Mouse (Mus musculus) testis, adult 2 months (tissue): ENCODE measurements around the gene Hyou1. TPM values are rescaled to one million over a fixed set of nuclear protein-coding genes. Genes with fewer than 3 reads are reported as not detected.
"Not testable (repeated sequence)": the region's sequence is repeated elsewhere in the genome, so short reads cannot be mapped to it uniquely, and the experiment has no call there.

ENCODE experiments used
- H3K27ac ChIP-seq: fragments of 200-500 bp; 2 replicates; pipeline ENCODE4 v1.5.1; 2012; ENCODE audit warnings: low read depth, low read length; ENCODE audit not compliant: control insufficient read depth, insufficient read depth
- H3K27me3 ChIP-seq: fragments of 200-500 bp; 2 replicates; pipeline ENCODE4 v1.6.1; 2012; ENCODE audit warnings: mild to moderate bottlenecking, low read length, moderate library complexity; ENCODE audit not compliant: control insufficient read depth, insufficient read depth
- H3K36me3 ChIP-seq: fragments of 200-500 bp; 2 replicates; pipeline ENCODE4 v1.6.1; 2012; ENCODE audit warnings: mild to moderate bottlenecking, low read length; ENCODE audit not compliant: control insufficient read depth, insufficient read depth
- H3K4me1 ChIP-seq: fragments of 200-500 bp; 2 replicates; pipeline ENCODE4 v1.6.1; 2012; ENCODE audit warnings: low read length; ENCODE audit not compliant: control insufficient read depth, insufficient read depth
- H3K4me3 ChIP-seq: fragments of 200-500 bp; 2 replicates; pipeline ENCODE4 v1.5.1; 2012; ENCODE audit warnings: low read depth, mild to moderate bottlenecking, low read length, moderate library complexity, mixed read lengths; ENCODE audit not compliant: control insufficient read depth
- CTCF ChIP-seq: fragments of 200-500 bp; IDR thresholded peaks from 2 replicates; pipeline ENCODE4 v1.5.1; 2012; ENCODE audit warnings: low read depth, mild to moderate bottlenecking, inconsistent platforms, low read length, moderate library complexity; ENCODE audit not compliant: control insufficient read depth, insufficient read depth, insufficient replicate concordance
- POLR2A ChIP-seq: fragments of 200-500 bp; IDR thresholded peaks from 2 replicates; pipeline ENCODE4 v1.6.1; 2012; ENCODE audit warnings: low read depth, mild to moderate bottlenecking, inconsistent platforms, low read length, moderate library complexity; ENCODE audit not compliant: control insufficient read depth
- polyA plus RNA-seq: library from polyadenylated mRNA; depleted of rRNA; stranded (reverse); fragments of >200 nt; gene quantifications from 2 replicates; pipeline ENCODE4 v1.2.3, GENCODE M21; 2012

Gene Hyou1
- polyA plus RNA-seq, 1 experiment, result 99.9 TPM

DNA sequence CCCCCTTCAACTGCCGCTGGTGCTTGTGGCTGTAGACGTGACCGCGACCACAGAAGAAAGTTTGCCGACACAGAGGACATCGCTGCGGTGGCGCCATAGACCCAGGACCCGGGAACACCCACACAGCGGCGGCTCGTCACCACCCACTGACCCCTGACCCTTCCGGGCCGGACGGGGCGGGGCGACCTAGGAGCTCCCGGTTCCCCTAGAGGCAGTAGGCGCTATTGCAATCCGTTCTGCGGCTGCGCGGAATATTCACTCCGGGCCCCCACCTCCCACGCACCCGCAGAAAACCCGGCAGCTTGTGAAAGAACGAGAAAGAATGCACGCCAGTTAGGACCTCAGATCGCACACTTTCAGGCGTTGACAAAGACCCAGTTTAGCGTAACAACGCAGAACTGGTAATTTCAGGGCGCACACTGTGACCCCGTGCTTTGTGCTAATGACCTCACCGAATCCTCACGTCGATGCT, 38.6 kb downstream of the Hyou1 start:
- peaks cover 13% of the 10 kb centered on the region for H3K4me1 ChIP-seq
- no peaks in the 10 kb centered on the region for H3K27me3 ChIP-seq
- no peaks in the 10 kb centered on the region for H3K36me3 ChIP-seq
- H3K4me3 ChIP-seq, result peak overlapping the region; percentile 93
- peak overlapping the region; percentile 98 for H3K27ac ChIP-seq
- TF ChIP-seq CTCF (peak; percentile 72), POLR2A (peak; percentile 86)

DNA sequence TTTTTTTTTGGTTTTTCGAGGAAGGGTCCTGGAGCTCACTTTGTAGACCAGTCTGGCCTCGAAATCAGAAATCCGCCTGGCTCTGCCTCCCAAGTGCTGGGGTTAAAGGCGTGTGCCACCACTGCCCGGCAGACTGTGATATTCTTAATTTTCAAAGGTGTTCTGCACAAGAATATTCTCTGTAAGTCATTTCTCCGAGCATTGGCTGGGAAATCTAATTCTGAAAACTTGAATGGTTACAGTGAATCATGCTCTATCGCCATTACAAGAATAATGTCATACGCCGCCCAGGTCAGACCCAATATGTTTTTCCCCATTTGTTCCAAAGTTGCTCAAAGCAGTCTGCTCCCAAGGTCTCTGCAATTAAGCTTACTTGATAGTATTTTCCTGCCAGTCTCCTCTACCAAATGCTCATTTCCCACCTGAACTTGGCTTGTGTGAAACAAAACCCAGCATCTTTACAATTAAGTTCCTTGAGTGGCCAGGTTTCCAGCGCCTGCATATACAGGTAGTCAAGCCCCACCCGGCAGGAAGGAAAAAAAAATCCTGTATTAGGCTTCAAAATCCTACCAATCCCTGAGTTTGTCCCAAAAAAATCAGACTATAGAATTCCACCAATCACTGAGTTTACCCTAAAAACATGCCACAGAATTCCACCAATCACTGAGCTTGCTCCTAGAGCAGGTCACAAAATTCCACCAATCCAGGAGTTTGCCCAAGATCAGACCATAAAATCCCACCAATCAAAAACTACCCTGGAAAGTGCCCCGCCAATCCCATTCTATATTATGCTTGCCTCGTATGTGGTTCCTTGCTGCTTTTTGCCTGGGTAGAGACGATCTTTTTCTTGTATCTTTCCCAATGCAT, 39.5 kb downstream of the Hyou1 start, which contains the start of gene Ccdc84:
Ccdc84 (minus strand) TSS at position 51 of the 867 bp plus-strand sequence.
- TF ChIP-seq POLR2A (no peak), CTCF (no peak)
- Histone ChIP-seq H3K4me3 (peak within 1 kb of the TSS; percentile 93), H3K36me3 (no peaks in the 10 kb centered on the region), H3K4me1 (peaks cover 13% of the 10 kb centered on the region), H3K27me3 (no peaks in the 10 kb centered on the region), H3K27ac (peak within 1 kb of the TSS; percentile 98)

DNA sequence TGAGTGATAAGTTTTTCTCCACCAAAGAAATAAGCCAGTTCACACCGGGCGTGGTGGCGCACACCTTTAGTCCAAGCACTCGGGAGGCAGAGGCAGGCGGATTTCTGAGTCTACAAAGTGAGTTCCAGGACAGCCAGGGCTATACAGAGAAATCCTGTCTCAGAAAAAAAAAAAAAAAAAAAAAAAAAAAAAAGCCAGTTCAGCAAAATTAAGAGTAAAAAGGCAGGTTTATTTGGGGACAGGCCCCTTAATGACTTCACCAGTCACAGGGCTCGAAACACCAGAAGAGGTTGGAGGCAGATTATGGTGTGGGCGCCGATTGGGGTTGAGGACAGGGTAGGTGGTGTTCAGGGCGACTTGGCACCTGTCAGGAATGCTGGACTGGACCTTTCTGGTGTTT, 40.4 kb downstream of the Hyou1 start:
- H3K36me3 ChIP-seq, H3K4me3 ChIP-seq, H3K27me3 ChIP-seq: not testable (repeated sequence)
- peaks cover 13% of the 10 kb centered on the region for H3K4me1 ChIP-seq
- H3K27ac ChIP-seq, result peak overlapping the region; percentile 78; the same call in 1 of the 2 replicates

DNA sequence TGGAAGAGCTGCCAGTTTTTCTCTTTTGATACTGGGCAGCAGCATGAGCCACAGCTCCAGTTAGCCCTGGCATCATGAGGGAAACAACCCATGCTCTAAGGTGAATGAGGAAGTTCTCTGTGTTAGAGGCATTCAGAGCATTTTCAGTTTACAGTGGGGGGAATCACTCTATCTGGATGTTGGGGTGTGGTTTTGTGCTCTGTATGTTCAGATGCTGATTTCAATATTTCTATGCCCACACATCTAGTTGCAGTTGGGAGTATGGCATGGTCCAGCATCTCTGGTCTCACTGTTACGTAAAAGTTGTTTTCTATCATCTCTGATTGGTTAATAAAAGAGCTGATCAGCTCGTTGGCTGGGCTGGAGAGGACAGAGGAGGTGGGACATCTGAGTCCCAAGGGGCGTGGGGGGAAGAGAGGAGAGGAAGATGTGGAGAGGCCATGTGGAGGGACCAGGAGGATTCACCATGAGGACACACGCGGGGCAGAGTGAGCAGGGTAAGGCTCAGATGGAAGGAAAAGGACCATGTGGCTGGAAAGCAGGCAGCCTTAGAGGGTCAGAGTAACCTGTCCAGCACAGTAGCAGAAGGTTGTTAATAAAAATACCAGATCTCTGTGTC, 41.1 kb downstream of the Hyou1 start:
- Histone ChIP-seq H3K4me3 (no peak overlapping the region), H3K4me1 (peaks cover 13% of the 10 kb centered on the region), H3K27me3 (no peaks in the 10 kb centered on the region), H3K36me3 (no peaks in the 10 kb centered on the region), H3K27ac (no peak overlapping the region)
- no peak for TF ChIP-seq POLR2A
- TF ChIP-seq CTCF, result no peak

DNA sequence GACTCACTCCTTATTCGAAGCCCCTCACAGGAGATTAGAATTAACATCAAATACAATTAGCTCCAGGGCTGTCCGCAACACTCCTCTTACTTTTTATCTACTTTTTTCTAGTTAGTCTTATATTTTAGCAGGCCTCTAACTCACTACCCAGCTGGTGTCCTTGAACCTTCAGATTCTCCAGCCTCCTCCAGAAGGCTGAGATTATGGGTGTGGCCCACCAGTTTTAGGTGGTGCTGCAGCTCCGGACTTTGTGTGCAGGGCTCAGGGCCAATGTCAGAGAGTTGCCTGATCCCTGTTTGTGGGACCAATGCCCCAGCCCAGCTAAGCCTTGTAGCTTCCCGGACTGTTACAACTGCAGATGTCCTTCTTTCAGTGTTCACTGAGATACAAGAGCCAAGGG, 44.3 kb downstream of the Hyou1 start:
- Histone ChIP-seq H3K4me1 (peaks cover 5% of the 10 kb centered on the region), H3K4me3 (no peak overlapping the region), H3K27me3 (no peaks in the 10 kb centered on the region), H3K36me3 (no peaks in the 10 kb centered on the region), H3K27ac (no peak overlapping the region)
- no peak for TF ChIP-seq POLR2A
- no peak for TF ChIP-seq CTCF

DNA sequence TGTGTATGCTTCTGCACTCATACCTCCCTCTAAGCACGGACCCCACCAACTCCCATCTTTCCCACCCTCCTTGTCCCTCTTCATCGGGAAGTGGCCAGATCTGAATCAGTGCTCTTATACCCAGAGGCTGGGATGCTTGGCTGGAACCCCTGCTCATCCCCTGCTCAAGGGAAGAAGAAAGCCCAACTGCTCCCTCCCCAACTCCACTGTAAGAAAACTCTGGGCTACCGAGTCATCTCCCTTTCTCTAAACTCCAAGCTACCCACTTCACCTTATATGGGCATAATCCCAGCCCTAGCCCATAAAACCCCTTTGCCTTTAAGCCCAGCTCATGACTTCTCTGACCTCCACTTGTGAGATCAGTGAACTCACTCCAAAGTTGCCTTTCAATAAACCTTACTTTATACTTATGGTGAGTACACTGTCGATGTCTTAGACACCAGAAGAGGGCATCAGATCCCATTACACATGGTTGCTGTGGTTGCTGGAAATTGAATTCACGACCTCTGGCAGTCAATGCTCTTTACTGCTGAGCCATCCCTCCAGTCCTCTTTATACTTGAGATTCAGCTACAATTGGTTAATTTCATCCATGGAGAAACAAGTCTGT, 53.4 kb downstream of the Hyou1 start:
- TF ChIP-seq POLR2A (no peak), CTCF (no peak)
- Histone ChIP-seq H3K27me3 (no peaks in the 10 kb centered on the region), H3K27ac (no peak overlapping the region), H3K4me3 (no peak overlapping the region), H3K36me3 (no peaks in the 10 kb centered on the region), H3K4me1 (no peaks in the 10 kb centered on the region)

DNA sequence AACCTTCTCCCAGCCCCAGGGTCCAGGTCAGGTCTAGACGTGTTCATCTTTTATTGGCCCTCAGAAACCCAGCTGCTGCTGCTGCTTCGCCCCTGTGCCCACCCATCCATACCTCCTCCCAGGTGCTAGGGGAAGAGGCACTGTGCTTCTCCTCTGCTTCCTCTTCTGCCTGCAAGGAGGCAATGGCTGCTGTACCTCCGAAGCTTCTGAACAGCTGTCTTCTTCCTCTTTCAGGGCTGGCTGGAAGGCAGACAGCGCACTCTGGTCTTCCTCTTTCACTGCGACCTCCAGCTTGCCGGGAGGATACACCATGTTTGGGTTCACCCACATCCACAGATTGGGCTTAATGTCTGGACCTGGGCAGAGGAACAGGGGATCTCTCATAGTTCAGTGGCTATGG, 56.5 kb downstream of the Hyou1 start:
- no peak overlapping the region for H3K27ac ChIP-seq
- no peaks in the 10 kb centered on the region; the same call in 1 of the 2 replicates for H3K4me1 ChIP-seq
- H3K36me3 ChIP-seq, result no peaks in the 10 kb centered on the region
- TF ChIP-seq CTCF (no peak), POLR2A (no peak)
- H3K4me3 ChIP-seq, result no peak overlapping the region
- no peaks in the 10 kb centered on the region for H3K27me3 ChIP-seq
